Mouse (Mus musculus) kidney, embryonic 15.5 days (tissue): ENCODE data around the gene Elob. TPM values are rescaled to one million over a fixed set of nuclear protein-coding genes. Genes with fewer than 3 reads are reported as not detected.
A peak's percentile ranks its signal among the peaks of the same experiment; 100 is the strongest.

Experiments used
- ATAC-seq: fragments of 200-750 bp; cut with Nextera tagmentation; replicated peaks from 2 replicates; pipeline ENCODE4 v1.8.0; 2017; ENCODE audit warnings: moderate TSS enrichment; ENCODE audit not compliant: low FRiP score
- H3K27ac ChIP-seq: fragments of 300-500 bp; sonication (generic); 2 replicates; pipeline ENCODE4 v1.5.1; 2015; ENCODE audit warnings: mild to moderate bottlenecking, inconsistent platforms
- H3K27me3 ChIP-seq: fragments of 300-500 bp; sonication (generic); 2 replicates; pipeline ENCODE4 v1.6.1; 2015; ENCODE audit warnings: inconsistent platforms
- H3K36me3 ChIP-seq: fragments of 300-500 bp; sonication (generic); 2 replicates; pipeline ENCODE4 v1.6.1; 2015; ENCODE audit warnings: inconsistent platforms
- H3K4me1 ChIP-seq: fragments of 300-500 bp; sonication (generic); 2 replicates; pipeline ENCODE4 v1.6.1; 2015; ENCODE audit warnings: inconsistent platforms
- H3K4me2 ChIP-seq: fragments of 300-500 bp; sonication (generic); 2 replicates; pipeline ENCODE4 v1.6.1; 2015; ENCODE audit warnings: moderate library complexity, mild to moderate bottlenecking, inconsistent platforms
- H3K4me3 ChIP-seq: fragments of 300-500 bp; sonication (generic); replicated peaks from 2 replicates; pipeline ENCODE4 v1.5.1; 2015; ENCODE audit warnings: mild to moderate bottlenecking, inconsistent platforms
- H3K9ac ChIP-seq: fragments of 300-500 bp; sonication (generic); 2 replicates; pipeline ENCODE4 v1.6.1; 2015; ENCODE audit warnings: mild to moderate bottlenecking, inconsistent platforms
- H3K9me3 ChIP-seq: fragments of 300-500 bp; sonication (generic); replicated peaks from 2 replicates; pipeline ENCODE4 v1.6.1; 2016; ENCODE audit warnings: inconsistent platforms
- WGBS: fragments of 180-500 bp; shearing (Covaris S2); methylation state at CpG from one replicate; pipeline ENCODE4 v1.1.7; 2015; ENCODE audit warnings: mixed read lengths; 5-methylcytosine and 5-hydroxymethylcytosine counted together
- polyA plus RNA-seq: library from polyadenylated mRNA; unstranded; fragments of >200 nt; fragmentation: Nextera tagmentation; extraction: Ambion mirVana; gene quantifications from 2 replicates; pipeline ENCODE4 v1.2.1, GENCODE M21; 2015

Gene Elob
- polyA plus RNA-seq, 1 experiment from 2014 or later = 999 TPM

DNA sequence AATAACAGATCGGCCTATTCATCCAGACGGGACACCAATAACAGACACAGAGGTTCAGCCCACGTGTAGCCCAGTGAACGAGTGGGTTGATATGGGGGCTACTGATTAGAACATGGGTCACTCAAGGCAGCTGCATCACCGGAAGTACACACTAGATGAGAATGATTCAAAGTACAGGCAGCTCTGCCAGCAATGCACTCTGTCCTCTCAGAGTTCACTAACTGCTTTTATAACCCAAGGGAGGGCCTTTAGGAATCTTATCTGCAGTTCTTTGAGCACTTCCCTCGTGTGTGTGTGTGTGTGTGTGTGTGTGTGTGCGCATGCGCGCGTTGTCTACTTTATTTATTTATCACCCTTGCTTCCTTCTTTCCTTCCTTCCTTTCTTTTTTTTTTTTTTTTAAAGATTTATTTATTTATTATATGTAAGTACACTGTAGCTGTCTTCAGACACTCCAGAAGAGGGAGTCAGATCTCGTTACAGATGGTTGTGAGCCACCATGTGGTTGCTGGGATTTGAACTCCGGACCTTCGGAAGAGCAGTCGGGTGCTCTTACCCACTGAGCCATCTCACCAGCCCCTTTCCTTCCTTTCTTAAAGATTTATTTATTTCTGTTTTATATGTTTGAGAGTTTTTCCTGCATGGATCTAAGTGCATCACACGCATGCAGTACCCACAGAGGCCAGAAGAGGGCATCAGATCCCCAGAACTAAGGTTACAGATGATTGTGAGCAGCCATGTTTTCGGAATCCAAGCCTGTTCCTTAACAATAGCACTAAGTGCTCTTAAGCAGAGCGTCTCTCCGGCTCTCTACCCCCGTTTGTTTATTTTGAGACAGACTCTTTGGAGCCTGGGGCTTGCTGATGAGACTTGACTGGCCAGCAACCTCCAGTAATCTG lies 22.2 kb upstream of the Elob start:
- Histone ChIP-seq H3K27me3 (no peaks in the 10 kb centered on the region), H3K4me3 (no peak overlapping the region), H3K9me3 (no peaks in the 10 kb centered on the region), H3K4me1 (no peaks in the 10 kb centered on the region), H3K4me2 (no peak overlapping the region), H3K9ac (no peak overlapping the region), H3K36me3 (no peaks in the 10 kb centered on the region), H3K27ac (no peak overlapping the region)
- WGBS = 58% methylated on average over 19 of the region's 19 CpGs
- no peak for ATAC-seq

DNA sequence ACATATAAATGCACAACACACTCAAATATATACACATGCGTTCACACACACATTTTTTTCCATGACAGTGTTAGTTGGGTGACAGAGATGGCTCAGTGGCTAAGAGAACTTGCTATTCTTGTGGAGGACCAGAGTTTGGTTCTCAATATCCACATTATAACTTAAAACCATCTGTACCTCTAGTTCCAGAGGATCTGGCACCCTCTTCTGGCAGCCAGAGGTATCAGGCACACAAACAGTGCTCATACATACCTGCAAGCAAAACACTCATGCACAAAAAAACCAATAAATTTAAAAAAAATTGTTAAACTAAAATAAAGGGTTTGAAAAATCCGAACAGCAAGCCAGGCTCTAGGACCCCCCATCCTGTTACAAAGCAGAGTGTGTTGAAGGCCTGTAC lies 21.1 kb upstream of the Elob start:
- Histone ChIP-seq H3K4me2 (no peak overlapping the region), H3K4me3 (no peak overlapping the region), H3K4me1 (no peaks in the 10 kb centered on the region), H3K9ac (no peak overlapping the region), H3K9me3 (no peaks in the 10 kb centered on the region), H3K36me3 (no peaks in the 10 kb centered on the region), H3K27me3 (no peaks in the 10 kb centered on the region), H3K27ac (no peak overlapping the region)
- WGBS = 72% methylated on average over 2 of the region's 2 CpGs
- no peak for ATAC-seq

DNA sequence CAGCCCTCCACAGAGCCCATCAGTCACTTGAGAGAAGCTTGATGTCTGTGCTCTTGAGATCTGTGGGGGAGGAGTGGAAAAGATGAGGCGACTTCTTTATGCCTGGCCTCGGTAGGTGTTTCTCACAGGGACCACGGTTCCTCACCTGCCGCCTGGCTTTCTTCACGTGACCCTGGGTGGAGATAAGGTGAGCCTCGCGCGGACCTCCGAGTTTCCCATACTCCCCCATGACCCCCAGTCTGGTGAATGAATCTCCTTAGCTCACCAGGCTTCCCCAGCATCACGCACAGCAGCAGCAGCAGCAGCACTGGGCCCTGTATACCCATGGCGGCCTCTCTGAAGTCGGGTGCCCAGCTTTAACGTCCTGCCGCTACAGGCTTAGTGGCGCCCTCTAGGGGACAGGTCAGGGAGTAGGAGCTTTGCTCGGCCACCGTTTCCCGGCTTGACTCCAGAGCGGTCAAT lies 14.9 kb upstream of the Elob start, which contains the start of the genes Prss32 and Prss41:
Gene Prss32 (plus strand): TSS at position 44 of the 462 bp plus-strand sequence.
Gene Prss41 (minus strand): TSS at position 361 of the 462 bp plus-strand sequence.
- Histone ChIP-seq H3K4me3 (peak within 1 kb of the TSS; percentile 29), H3K4me1 (peaks cover 10% of the 10 kb centered on the region; the same call in 1 of the 2 replicates), H3K27ac (no peak within 1 kb of the TSS), H3K9me3 (no peaks in the 10 kb centered on the region), H3K27me3 (no peaks in the 10 kb centered on the region), H3K9ac (no peak within 1 kb of the TSS), H3K36me3 (no peaks in the 10 kb centered on the region), H3K4me2 (peak within 1 kb of the TSS; percentile 53)
- ATAC-seq = peak; percentile 57
- 10% methylated on average over 19 of the region's 19 CpGs for WGBS

DNA sequence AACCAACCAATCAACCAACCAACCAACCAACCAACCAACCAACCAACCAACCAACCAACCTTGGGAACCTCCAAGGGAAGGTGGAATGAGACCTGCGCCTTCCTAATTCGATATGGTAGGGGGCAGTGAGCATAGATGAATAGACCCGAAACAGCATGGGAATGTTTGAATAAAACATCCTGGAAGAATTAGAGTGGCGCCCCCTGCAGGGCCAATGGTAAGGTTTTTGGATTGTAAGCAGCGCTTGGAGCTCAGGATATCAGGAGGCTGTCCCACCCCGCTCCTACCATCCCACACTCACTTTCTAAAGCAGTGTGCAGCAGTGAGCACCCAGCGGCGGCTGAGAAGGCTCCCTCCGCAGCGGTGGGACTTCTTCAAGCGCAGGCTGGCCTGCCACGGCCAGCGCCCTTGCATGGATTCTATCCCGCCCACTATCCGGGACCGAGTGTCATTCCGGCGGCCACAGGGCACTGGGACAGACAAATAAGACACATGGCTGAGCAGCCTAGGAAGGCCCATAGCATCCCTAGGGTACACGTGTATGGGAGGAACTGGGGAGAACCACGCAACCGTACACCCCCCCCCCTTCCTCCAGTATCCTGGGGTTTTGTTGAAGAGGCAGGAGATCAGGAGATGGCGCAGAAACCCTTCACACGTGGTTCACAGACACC lies 14.3 kb upstream of the Elob start:
- Histone ChIP-seq H3K9me3 (no peaks in the 10 kb centered on the region), H3K4me1 (peaks cover 10% of the 10 kb centered on the region; the same call in 1 of the 2 replicates), H3K4me3 (peak overlapping the region; percentile 29), H3K9ac (no peak overlapping the region), H3K27ac (no peak overlapping the region), H3K4me2 (peak overlapping the region; percentile 53), H3K27me3 (no peaks in the 10 kb centered on the region), H3K36me3 (no peaks in the 10 kb centered on the region)
- peak; percentile 58 for ATAC-seq
- WGBS = 47% methylated on average over 23 of the region's 23 CpGs

DNA sequence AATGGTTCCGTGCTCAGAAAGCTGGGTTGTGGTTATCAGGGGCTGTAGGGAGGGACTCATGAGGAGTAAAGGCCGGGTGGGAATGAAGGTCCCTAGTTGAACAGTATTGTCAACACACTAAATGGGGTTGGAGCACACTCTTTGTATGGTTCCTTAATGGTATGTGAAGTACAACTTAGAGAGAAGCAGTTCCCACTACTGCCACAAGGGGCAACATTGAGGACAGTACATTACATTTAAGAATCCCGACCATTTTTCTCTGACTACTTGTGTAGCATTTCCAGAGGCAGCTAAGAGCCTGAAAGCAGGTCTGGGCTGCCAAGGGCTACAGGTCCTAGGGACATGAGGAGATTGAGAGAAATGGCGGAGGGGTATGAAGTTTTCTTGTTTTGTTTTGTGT lies 12.2 kb upstream of the Elob start:
- Histone ChIP-seq H3K9me3 (no peaks in the 10 kb centered on the region), H3K9ac (no peak overlapping the region), H3K4me1 (peaks cover 10% of the 10 kb centered on the region; the same call in 1 of the 2 replicates), H3K4me2 (no peak overlapping the region), H3K4me3 (no peak overlapping the region), H3K36me3 (no peaks in the 10 kb centered on the region), H3K27me3 (no peaks in the 10 kb centered on the region), H3K27ac (no peak overlapping the region)
- 33% methylated on average over 4 of the region's 4 CpGs for WGBS
- no peak for ATAC-seq

DNA sequence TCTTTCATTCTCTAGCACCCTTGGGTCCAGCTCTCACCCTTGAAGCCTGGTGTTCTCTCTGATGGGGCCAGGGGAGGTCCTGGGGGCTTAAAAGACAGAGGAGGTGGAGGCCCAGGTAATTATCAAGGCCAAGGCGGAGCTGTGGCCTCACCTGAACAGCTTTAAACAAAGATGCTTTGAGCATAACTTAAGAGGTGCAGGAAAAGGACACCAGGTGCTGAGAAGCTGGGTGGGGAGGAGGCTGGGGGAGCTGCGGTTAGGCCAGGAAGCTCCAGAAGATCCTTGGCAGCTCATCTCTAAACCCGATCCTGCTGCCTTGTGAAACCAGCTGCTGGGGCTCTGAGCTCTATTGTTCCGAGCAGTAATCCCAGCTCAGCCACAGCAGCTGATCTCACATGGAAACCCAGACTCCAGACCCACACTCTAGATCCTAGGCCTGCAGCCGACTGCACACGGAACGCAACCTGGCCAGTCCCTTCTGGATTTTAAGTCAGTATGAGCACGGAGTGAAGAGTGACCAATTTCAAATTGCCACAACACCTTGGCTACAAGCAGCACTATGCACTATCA lies 7.2 kb upstream of the Elob start, which contains the start of gene Prss33:
Gene Prss33 (minus strand): TSS at position 51 of the 570 bp plus-strand sequence.
- no peak within 1 kb of the TSS for H3K4me2 ChIP-seq
- WGBS = 77% methylated on average over 8 of the region's 8 CpGs
- H3K27me3 ChIP-seq = peaks cover 30% of the 10 kb centered on the region
- no peak within 1 kb of the TSS for H3K4me3 ChIP-seq
- no peak for ATAC-seq
- H3K36me3 ChIP-seq = no peaks in the 10 kb centered on the region
- no peaks in the 10 kb centered on the region for H3K4me1 ChIP-seq
- no peak within 1 kb of the TSS for H3K9ac ChIP-seq
- no peaks in the 10 kb centered on the region for H3K9me3 ChIP-seq
- H3K27ac ChIP-seq = no peak within 1 kb of the TSS

DNA sequence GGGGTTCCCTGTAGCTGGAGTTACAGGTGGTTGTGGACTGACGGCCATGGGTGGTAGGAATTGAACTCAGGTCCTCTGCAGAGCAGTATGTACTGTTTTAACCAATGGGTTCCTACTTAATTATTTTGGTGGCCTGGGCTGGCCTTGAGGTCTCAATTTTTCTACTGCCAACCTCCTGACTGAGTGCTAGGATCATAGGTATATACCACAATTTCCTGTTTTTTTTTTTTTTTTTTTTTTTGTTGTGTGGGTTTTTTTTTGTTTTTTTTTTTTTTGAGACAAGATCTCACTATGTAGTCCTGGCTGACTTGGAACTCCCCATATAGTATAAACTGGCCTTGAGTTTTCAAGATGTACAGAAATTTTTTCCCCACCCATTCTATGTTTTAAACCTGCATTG lies 2.3 kb upstream of the Elob start:
- whole genome bisulfite sequencing = 94% methylated on average over 1 of the region's 1 CpGs
- no peak overlapping the region for H3K4me3 ChIP-seq
- ATAC-seq = no peak
- no peak overlapping the region for H3K4me2 ChIP-seq
- H3K27me3 ChIP-seq = peaks cover 37% of the 10 kb centered on the region
- H3K4me1 ChIP-seq = peaks cover 15% of the 10 kb centered on the region
- peaks cover 12% of the 10 kb centered on the region for H3K36me3 ChIP-seq
- H3K9ac ChIP-seq = no peak overlapping the region
- H3K27ac ChIP-seq = no peak overlapping the region
- H3K9me3 ChIP-seq = no peaks in the 10 kb centered on the region

DNA sequence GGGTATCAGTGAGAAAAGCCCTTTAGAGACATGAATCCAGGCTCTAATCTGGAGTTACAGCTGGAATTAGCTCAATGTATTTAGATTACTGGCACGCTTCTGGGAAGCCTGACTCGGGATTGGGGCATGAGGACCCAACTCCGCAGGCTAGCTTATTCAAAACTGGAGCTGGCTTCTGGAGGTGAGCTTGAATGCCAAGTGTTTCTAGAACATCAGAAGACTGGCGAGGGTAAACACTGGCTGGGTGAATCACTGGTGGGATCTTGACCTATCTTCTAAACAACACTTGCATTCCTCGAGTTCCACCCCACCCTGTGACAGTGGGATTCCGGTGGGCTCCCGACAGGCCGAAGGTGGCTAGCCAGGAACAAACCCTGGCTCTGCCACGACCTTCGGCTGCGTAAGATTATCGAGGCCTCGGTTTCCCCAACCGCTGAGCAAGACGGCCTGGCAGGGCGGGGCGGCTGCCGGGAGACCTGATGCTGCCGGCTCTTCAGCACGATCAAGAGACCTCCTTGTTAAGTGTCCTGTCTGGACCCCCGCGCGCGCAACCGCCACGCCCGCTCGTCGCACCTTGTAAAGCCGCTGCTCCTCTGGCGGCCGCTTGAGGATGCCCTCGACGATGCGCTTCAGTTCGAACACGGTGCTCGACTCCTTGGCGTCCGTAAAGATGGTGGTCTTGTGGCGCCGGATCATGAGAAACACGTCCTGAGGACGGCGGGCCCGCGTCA lies 500 bp downstream of the Elob start:
- H3K9me3 ChIP-seq = no peaks in the 10 kb centered on the region
- under 1% methylated on average over 47 of the region's 47 CpGs for WGBS
- peaks cover 27% of the 10 kb centered on the region for H3K27me3 ChIP-seq
- H3K4me3 ChIP-seq = peak overlapping the region; percentile 69
- peak overlapping the region; percentile 97 for H3K27ac ChIP-seq
- ATAC-seq = peak; percentile 84
- H3K4me1 ChIP-seq = peaks cover 15% of the 10 kb centered on the region
- peak overlapping the region; percentile 77 for H3K9ac ChIP-seq
- H3K4me2 ChIP-seq = peak overlapping the region; percentile 72
- peaks cover 40% of the 10 kb centered on the region for H3K36me3 ChIP-seq

DNA sequence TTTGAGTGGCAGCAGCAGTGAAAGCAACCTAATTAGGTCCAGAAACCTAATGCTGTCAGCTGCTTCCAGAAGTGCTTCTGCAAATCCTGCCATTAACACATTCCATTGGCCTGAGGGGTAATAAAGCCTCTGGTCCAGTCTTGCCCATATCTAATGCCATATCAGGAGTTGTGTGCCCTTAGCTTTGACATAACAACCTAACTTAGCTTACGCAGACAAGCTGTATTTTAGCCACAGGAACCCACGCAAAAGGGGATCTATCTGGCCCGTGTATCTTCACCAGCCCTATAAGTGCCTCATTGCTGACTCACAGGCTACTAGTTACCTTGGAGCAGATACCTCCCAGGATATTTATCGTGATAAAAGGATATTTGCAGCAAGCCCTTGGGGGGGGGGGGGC lies 3.3 kb downstream of the Elob start:
- Histone ChIP-seq H3K9me3 (no peaks in the 10 kb centered on the region), H3K36me3 (peaks cover 68% of the 10 kb centered on the region), H3K4me3 (no peak overlapping the region), H3K27ac (no peak overlapping the region), H3K4me1 (peaks cover 19% of the 10 kb centered on the region), H3K27me3 (0 out of 2 replicates have a peak, but pooled peaks cover 2% of the 10 kb centered on the region), H3K4me2 (no peak overlapping the region), H3K9ac (no peak overlapping the region)
- 87% methylated on average over 4 of the region's 4 CpGs for WGBS
- no peak for ATAC-seq

DNA sequence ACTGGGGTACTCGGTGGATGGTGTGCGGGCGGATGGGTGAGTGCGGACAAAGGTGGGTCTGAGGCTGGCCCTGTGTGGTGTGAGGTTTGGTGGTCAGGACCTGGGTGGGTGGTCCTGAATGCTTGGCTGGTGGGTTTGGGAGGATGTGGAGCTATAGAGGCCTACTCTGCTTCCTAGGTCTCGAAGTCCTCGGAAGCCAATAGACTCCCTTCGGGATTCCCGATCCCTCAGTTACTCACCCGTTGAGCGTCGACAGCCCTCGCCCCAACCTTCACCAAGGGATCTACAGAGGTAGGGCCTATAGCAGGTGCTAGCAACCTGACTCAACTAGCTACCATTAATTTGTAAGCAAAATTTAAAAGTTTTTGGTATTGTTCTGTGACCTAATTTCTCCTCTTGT lies 5.3 kb downstream of the Elob start:
- H3K27me3 ChIP-seq = no peaks in the 10 kb centered on the region
- peaks cover 19% of the 10 kb centered on the region for H3K4me1 ChIP-seq
- peaks cover 88% of the 10 kb centered on the region for H3K36me3 ChIP-seq
- H3K9ac ChIP-seq = no peak overlapping the region
- no peak for ATAC-seq
- no peak overlapping the region for H3K27ac ChIP-seq
- no peak overlapping the region for H3K4me3 ChIP-seq
- 91% methylated on average over 12 of the region's 12 CpGs for WGBS
- H3K9me3 ChIP-seq = peaks cover 13% of the 10 kb centered on the region
- no peak overlapping the region for H3K4me2 ChIP-seq

DNA sequence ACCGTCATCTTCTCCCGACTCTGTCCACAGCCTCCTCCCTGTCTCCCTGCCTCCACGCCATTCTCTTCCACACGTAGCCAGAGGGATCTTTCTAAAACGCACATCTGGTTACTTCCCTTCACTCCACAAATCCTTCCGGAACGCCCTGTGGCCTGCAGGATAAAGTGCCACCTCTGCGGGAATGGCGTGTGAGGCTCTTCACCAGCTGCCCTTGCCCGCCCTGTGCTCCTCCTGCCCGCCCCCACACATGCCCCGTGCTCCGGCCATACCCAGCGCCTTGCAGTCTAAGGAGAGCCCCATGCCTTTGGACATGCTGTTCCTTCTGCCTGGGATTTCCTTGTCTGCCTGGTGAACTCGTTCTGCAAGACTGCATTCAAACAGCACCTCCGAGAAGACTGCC lies 5.9 kb downstream of the Elob start:
- H3K9ac ChIP-seq = no peak overlapping the region
- 76% methylated on average over 16 of the region's 16 CpGs for WGBS
- 0 out of 2 replicates have a peak, but pooled peaks have one; percentile 33 for ATAC-seq
- no peak overlapping the region for H3K27ac ChIP-seq
- no peak overlapping the region for H3K4me2 ChIP-seq
- H3K9me3 ChIP-seq = peaks cover 19% of the 10 kb centered on the region
- no peak overlapping the region for H3K4me3 ChIP-seq
- peaks cover 16% of the 10 kb centered on the region for H3K4me1 ChIP-seq
- peaks cover 94% of the 10 kb centered on the region for H3K36me3 ChIP-seq
- H3K27me3 ChIP-seq = no peaks in the 10 kb centered on the region
